Mouse (Mus musculus) megakaryocyte progenitor cell, adult 5-6 weeks (primary cell): ENCODE data around the gene Rbm3. TPM values are rescaled to one million over a fixed set of nuclear protein-coding genes. Genes with fewer than 3 reads are reported as not detected.

ENCODE experiments used
- total RNA-seq, 2 experiments: library from RNA; stranded (forward) in 1 of 2; stranded (reverse) in 1 of 2; fragments of 157-497, 149-512 nt in 1 of 2; fragments of 200-1000 nt in 1 of 2; gene quantifications; 2 replicates each; pipeline versions ENCODE4 v1.2.3 to v1.2.4; 2015 to 2017

Gene Rbm3
- total RNA-seq, 2 experiments from 2014 or later: 1,002 to 1,340 TPM

Other genes with a start within 250 kb of the Rbm3 start
- 25.1 and 30.3 TPM in 2 replicates for gene Pqbp1, start 246.6 kb downstream of the Rbm3 start, total RNA-seq (2015)
- gene Pqbp1, start 246.6 kb downstream of the Rbm3 start, total RNA-seq (2017): 136 and 167 TPM in 2 replicates
- 116 and 133 TPM in 2 replicates for gene Timm17b, start 246.5 kb downstream of the Rbm3 start, total RNA-seq (2015)
- gene Timm17b, start 246.5 kb downstream of the Rbm3 start, total RNA-seq (2017): 79.3 and 90.7 TPM in 2 replicates
- not detected in 2 replicates for gene Gm10491, start 238.0 kb downstream of the Rbm3 start, total RNA-seq (2015)
- not detected in 2 replicates for gene Gm10491, start 238.0 kb downstream of the Rbm3 start, total RNA-seq (2017)
- gene Gm10490, start 236.3 kb downstream of the Rbm3 start, total RNA-seq (2015): not detected in 2 replicates
- not detected in 2 replicates for gene Gm10490, start 236.3 kb downstream of the Rbm3 start, total RNA-seq (2017)
- not detected in 2 replicates for gene Pcsk1n, start 226.1 kb downstream of the Rbm3 start, total RNA-seq (2015)
- gene Pcsk1n, start 226.1 kb downstream of the Rbm3 start, total RNA-seq (2017): not detected in 2 replicates
- gene Eras, start 217.3 kb downstream of the Rbm3 start, total RNA-seq (2015): not detected in 2 replicates
- not detected in 2 replicates for gene Eras, start 217.3 kb downstream of the Rbm3 start, total RNA-seq (2017)
- gene Hdac6, start 198.0 kb downstream of the Rbm3 start, total RNA-seq (2015): 9.2 and 10.4 TPM in 2 replicates
- gene Hdac6, start 198.0 kb downstream of the Rbm3 start, total RNA-seq (2017): 6.5 and 7.6 TPM in 2 replicates
- gene Gata1, start 167.8 kb downstream of the Rbm3 start, total RNA-seq (2015): 10.7 and 26.3 TPM in 2 replicates
- gene Gata1, start 167.8 kb downstream of the Rbm3 start, total RNA-seq (2017): 8.7 and 20.8 TPM in 2 replicates
- gene Glod5, start 127.4 kb downstream of the Rbm3 start, total RNA-seq (2015): not detected in 2 replicates
- gene Glod5, start 127.4 kb downstream of the Rbm3 start, total RNA-seq (2017): not detected in 2 replicates
- 53.5 and 64.6 TPM in 2 replicates for gene Suv39h1, start 71.1 kb downstream of the Rbm3 start, total RNA-seq (2015)
- 79.2 and 81.6 TPM in 2 replicates for gene Suv39h1, start 71.1 kb downstream of the Rbm3 start, total RNA-seq (2017)
- gene Was, start 55.4 kb downstream of the Rbm3 start, total RNA-seq (2015): 73.0 and 75.7 TPM in 2 replicates
- 98.9 and 103 TPM in 2 replicates for gene Was, start 55.4 kb downstream of the Rbm3 start, total RNA-seq (2017)
- gene Wdr13, start 13.0 kb downstream of the Rbm3 start, total RNA-seq (2015): 11.9 and 14.4 TPM in 2 replicates
- 16.3 and 25.5 TPM in 2 replicates for gene Wdr13, start 13.0 kb downstream of the Rbm3 start, total RNA-seq (2017)
- 9.8 and 13.9 TPM in 2 replicates for gene Tbc1d25, start 30.3 kb upstream of the Rbm3 start, total RNA-seq (2015)
- 5.5 and 5.8 TPM in 2 replicates for gene Tbc1d25, start 30.3 kb upstream of the Rbm3 start, total RNA-seq (2017)
- gene Ebp, start 47.6 kb upstream of the Rbm3 start, total RNA-seq (2015): 53.5 and 55.4 TPM in 2 replicates
- 81.8 and 96.9 TPM in 2 replicates for gene Ebp, start 47.6 kb upstream of the Rbm3 start, total RNA-seq (2017)
- 0.32 and 0.49 TPM in 2 replicates for gene Porcn, start 60.6 kb upstream of the Rbm3 start, total RNA-seq (2015)
- not detected in 2 replicates for gene Porcn, start 60.6 kb upstream of the Rbm3 start, total RNA-seq (2017)
- 28.1 and 36.6 TPM in 2 replicates for gene Ftsj1, start 106.5 kb upstream of the Rbm3 start, total RNA-seq (2015)
- 23.7 and 25.1 TPM in 2 replicates for gene Ftsj1, start 106.5 kb upstream of the Rbm3 start, total RNA-seq (2017)
- 6.6 and 12.0 TPM in 2 replicates for gene Slc38a5, start 125.3 kb upstream of the Rbm3 start, total RNA-seq (2015)
- gene Slc38a5, start 125.3 kb upstream of the Rbm3 start, total RNA-seq (2017): 3.2 and 8.6 TPM in 2 replicates
- gene Ssxb10, start 181.5 kb upstream of the Rbm3 start, total RNA-seq (2015): 0.59 TPM in 1 of 2 replicates, not detected in the other
- not detected in 2 replicates for gene Ssxb10, start 181.5 kb upstream of the Rbm3 start, total RNA-seq (2017)
- gene Ssxb9, start 221.1 kb upstream of the Rbm3 start, total RNA-seq (2015): not detected in 2 replicates
- not detected in 2 replicates for gene Ssxb9, start 221.1 kb upstream of the Rbm3 start, total RNA-seq (2017)